Mouse (Mus musculus): ENCODE measurements around the gene Casp9.

Casp9 gene

DNA sequence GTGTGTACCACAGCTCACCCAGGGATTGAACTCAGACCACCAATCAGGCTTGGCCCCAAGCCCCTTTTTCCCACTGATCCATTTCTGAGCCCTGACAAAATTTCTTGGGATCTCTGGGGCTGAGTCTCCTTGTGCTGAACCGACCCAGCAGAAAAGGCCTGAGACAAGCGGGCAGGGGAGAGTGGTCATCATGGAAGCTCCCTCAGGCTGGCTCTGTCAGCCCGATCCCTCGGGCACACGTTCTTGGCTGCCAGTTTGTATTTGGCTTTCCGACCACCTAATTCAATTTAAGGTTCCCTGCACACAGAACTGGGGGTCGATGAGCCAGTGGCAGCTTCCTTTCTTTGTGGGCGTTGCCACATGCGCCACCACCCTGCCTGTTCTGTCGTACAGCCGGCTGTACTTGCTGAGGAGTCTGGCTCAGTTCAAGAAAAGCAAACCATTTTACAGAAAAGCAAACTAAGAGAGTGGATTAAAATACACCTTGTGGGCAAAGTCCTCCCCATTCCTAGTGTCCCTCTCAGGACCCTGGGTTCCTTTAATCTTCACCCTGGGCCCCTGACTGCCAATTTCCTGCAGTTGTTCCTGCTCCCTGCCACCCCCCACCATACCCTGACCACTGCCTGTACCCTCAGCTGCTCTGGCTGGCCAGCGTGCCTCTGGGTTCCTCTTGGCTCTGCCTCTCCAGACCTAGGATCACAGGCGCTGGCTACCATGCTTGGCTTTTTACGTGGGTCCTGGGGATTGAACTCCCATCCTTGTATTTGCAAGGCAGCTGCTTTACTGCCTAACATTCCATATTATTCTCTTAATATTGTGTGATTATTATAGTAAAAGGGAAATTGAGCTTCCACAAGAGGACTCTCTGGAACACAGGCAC, 23.6 kb downstream of the Casp9 start:
- DNase-seq (ENCODE audit: inconsistent age in 2 of 2, low spot score in 1 of 2), result no peak

GRCm38 (mm10) chr4:141817706-141818105, 24.3 kb downstream of the Casp9 start:
- DNase-seq (ENCODE audit: inconsistent age in 2 of 2, low spot score in 1 of 2), result no peak

DNA sequence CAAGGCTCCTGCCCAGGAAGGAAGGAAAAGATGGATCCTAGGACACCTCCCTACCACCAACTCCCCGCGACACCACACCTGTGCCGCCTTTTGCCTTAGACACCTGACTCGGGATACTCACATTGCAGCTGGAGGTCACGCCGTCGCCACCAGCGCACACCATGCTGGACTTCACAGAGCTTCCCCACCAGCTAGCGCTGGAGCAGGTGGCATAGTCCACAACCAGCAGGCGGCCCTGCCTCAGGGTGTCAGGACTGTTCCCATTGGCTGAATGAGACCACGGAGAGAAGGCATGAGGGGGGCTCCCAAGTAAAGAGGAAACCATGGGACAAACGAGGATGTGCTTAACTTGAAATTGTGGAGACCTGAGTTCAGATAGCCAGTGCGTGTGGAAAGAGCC, 25.4 kb downstream of the Casp9 start:
- DNase-seq (ENCODE audit: inconsistent age in 2 of 2, low spot score in 1 of 2), result no peak

GRCm38 (mm10) chr4:141819316-141819715, 25.9 kb downstream of the Casp9 start:
- DNase-seq (ENCODE audit: inconsistent age in 2 of 2, low spot score in 1 of 2), result no peak

DNA sequence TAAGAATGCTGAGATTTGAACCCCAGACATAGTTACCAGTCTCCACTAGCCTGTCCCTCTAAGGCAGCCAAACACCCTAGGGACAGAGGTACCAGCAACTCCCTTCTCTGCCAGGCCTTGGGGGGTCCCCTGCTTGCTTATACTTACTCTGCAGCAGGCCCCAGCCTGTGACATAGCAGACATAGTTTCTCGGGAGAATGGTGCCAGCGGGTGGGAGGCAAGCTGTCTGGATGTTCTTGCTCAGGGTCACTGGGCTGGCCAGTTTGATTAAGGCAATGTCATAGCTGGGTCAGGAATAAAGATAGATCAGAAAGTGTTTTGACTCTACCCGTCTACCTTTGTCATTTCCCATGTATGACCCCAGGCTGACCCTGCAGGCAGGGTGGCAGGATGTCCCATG, 27.8 kb downstream of the Casp9 start:
- DNase-seq (ENCODE audit: inconsistent age in 2 of 2, low spot score in 1 of 2), result peak in 1 of 2 experiments; percentile 61

DNA sequence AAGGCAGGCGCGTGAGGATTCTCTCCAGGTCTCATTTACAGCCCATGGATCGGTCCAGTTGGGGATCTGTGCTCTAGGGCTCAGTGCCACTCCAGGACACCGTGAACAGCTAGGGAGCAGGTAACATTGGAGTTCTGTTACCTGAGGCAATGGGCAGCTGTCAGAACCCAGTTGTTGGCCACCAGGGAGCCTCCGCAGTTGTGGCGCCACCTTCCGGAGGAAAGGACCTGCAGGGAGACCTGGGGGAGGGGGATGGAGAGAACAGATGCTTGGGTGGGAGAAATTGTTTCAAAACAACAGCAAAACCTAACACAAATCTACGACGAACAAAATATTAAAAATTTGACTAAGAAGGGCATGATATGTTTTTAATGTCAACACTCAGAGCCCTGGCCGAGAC, 28.7 kb downstream of the Casp9 start:
- no peak for DNase-seq (ENCODE audit: inconsistent age in 2 of 2, low spot score in 1 of 2)

GRCm38 (mm10) chr4:141822979-141823378, 29.6 kb downstream of the Casp9 start:
- DNase-seq (ENCODE audit: inconsistent age in 2 of 2, low spot score in 1 of 2), result no peak

- DNase-seq (ENCODE audit: inconsistent age in 2 of 2, low spot score in 1 of 2), result no peak
Measured at GRCm38 (mm10) chr4:141826060-141826459, 32.6 kb downstream of the Casp9 start, which contains the start of gene Cela2a. Cela2a (minus strand) TSS chr4:141826160.

- peak; percentile 53 to 72 for DNase-seq (ENCODE audit: inconsistent age in 2 of 2, low spot score in 1 of 2)
Measured at GRCm38 (mm10) chr4:141827401-141827800, 34.0 kb downstream of the Casp9 start.

DNA sequence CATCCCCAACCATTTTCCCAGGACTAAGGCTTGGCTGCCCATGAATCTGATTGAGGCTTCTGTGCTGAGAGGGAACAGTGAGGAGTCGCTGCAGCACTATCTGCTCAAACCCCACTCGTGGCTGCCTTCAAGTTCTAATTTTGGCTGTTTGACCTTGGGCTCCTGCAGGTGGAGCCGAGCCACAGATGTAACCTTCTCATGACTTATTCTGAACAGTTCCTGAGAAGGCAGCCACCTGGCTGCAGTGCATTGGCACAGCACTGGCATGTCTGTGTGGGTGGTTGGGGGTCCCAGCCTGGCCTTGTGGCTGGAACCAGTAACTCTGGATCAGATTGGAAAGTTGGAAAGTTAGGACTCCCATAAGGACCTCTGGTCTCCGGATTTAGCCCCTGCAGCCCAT, 34.8 kb downstream of the Casp9 start:
- DNase-seq (ENCODE audit: inconsistent age in 2 of 2, low spot score in 1 of 2), result peak in 1 of 2 experiments; percentile 47

GRCm38 (mm10) chr4:141830381-141830780, 37.0 kb downstream of the Casp9 start:
- no peak for DNase-seq (ENCODE audit: inconsistent age in 2 of 2, low spot score in 1 of 2)

DNA sequence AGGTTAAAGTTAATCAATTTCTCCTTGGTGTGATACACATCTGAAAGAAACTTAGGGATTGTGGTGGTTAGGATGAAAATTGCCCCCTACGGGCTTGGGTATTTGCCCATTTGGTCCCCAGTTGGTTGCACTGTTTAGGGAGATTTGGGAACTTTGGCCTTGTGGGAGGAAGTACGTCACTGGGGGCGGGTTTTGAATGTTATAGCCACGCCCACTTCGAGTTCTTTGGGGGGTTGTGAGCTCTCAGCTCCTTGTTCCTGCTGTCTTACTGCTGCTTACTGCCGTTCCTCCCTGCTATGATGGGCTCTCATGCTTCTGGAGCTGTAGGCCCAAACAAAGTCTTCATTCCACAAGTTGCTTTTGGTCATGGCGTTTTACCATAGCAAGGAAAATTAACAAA, 37.9 kb downstream of the Casp9 start:
- DNase-seq (ENCODE audit: inconsistent age in 2 of 2, low spot score in 1 of 2), result no peak

DNA sequence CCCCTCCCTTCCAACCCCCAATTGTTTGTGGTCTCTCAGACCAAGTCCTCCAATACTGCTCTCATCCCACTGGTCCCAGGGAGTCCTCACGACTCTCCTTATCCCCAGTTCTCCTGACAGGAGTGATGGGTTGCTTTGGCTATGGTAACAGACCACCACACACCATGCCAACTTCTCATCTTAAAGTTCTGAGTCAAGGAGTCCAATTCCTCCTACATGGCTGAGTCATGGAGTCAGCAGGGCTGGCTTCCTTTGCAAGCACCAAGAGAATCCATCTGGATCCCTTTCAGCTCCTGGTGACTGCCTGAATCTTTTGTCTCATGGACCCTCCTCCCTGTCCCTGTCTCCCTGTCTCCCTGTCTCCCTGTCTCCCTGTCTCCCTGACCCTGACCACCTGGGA, 40.5 kb downstream of the Casp9 start:
- no peak for DNase-seq (ENCODE audit: inconsistent age in 2 of 2, low spot score in 1 of 2)

DNA sequence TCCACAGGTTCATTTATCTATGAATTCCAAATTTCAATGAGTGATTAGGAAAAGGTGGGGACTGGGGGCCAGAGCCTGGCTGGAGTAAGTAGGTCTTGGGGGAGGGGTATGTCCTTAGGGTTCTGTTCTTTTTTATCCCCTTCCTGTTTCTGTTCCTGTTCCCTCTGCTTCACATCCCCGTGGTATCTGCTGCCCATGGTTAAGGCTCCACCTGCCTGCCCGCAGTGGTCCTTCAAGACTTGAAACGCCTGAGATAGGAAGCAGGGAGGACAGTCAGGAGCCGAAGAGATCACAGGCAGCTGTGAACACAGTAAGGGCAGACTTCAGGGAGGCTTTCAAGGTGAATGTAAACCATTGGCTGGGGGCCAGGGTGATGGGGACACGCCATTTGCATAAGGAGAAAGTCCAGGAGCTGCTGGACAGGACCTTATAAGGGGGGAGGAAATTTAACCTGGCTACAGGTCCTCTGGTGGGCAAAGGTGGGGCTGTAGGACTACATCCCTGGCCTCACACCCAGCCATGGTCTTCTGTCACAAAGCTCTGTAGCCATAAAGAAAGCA, 41.2 kb downstream of the Casp9 start:
- DNase-seq (ENCODE audit: inconsistent age in 2 of 2, low spot score in 1 of 2), result no peak

- no peak for DNase-seq (ENCODE audit: inconsistent age in 2 of 2, low spot score in 1 of 2)
Measured at GRCm38 (mm10) chr4:141845999-141846398, 52.6 kb downstream of the Casp9 start, which contains the start of gene Ctrc. Ctrc (minus strand) TSS chr4:141846359.

GRCm38 (mm10) chr4:141853437-141853836, 60.0 kb downstream of the Casp9 start:
- DNase-seq (ENCODE audit: inconsistent age in 2 of 2, low spot score in 1 of 2), result peak in 1 of 2 experiments; percentile 77

- DNase-seq (ENCODE audit: inconsistent age in 2 of 2, low spot score in 1 of 2), result peak; percentile 80 to 94
Measured at GRCm38 (mm10) chr4:141857422-141857930, 64.1 kb downstream of the Casp9 start.

- no peak for DNase-seq (ENCODE audit: inconsistent age in 2 of 2, low spot score in 1 of 2)
Measured at GRCm38 (mm10) chr4:141858501-141858900, 65.1 kb downstream of the Casp9 start.

DNA sequence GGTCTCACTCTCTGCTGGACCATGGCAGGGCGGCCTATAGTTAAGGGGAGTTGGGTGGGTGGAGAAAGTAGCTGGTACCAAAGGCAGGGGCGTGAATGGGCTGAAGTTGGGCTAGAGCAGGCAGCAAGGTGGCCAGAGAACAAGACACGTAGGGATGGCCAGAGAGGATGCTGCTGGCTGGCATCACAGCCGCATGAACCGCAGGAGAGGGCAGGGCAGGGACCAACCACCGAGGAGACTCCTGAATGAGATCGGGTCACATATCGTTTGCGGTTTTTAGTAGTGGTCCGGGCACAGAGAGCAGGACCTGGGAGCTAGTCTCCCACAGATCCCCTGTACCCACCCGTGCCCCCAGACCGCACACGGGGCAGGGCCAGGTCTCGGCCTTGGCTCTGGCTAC, 65.9 kb downstream of the Casp9 start:
- DNase-seq (ENCODE audit: inconsistent age in 2 of 2, low spot score in 1 of 2), result no peak

- DNase-seq (ENCODE audit: inconsistent age in 2 of 2, low spot score in 1 of 2), result peak in 1 of 2 experiments; percentile 25
Measured at GRCm38 (mm10) chr4:141860246-141860841, 66.9 kb downstream of the Casp9 start.

DNA sequence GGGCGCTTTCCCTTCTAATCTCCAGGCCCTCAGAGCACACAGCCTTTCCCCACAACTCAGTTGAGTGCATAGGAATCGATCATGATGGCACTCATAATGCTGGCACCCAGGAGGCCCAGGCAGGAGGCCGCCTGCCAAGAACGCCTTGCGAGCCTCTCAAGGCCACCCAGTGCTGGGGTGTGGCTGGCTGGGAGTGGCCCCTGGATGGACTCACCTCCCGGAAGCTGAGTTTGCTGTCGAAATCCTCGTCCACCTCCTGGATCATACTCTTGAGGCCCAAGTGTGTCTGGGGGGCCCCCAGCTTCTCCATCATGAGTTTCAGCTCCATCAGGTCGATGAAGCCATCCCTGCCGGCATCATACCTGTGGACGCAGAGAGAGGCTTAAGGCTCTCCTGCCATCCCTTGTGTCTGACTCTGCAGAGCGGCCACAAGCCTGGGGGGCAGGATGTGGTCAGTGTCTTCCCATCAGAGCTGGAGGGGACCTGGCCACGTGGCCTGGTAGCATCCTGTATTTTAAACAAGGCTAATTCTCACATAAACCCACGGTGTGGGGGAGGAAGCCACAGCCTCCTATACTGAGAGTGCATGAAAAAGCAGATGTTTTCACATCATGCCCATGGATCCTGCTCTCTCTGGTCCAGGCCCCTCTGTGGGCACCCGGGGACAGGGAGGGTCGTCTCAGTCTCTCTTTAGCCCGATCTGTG, 68.3 kb downstream of the Casp9 start:
- peak; percentile 51 to 66 for DNase-seq (ENCODE audit: inconsistent age in 2 of 2, low spot score in 1 of 2)
